Mouse (Mus musculus): ENCODE results near the gene Mgl2.

GRCm38 (mm10) chr11:70170291-70170690, 40.2 kb downstream of the Mgl2 start:
- TF ChIP-seq POLR2A (IDR thresholded peaks at IDR 0.05; ENCODE audit: insufficient read length, low read depth): no peak
- TF ChIP-seq SRF (IDR thresholded peaks at IDR 0.05; ENCODE audit: control insufficient read depth, insufficient read length, low read depth): no peak
- no peak for TF ChIP-seq USF1 (IDR thresholded peaks at IDR 0.05; ENCODE audit: low read depth)
- no peak for TF ChIP-seq POLR2AphosphoS2 (IDR thresholded peaks at IDR 0.05; ENCODE audit: insufficient read length, low read depth)
- no peak for TF ChIP-seq MAX (IDR thresholded peaks at IDR 0.05; ENCODE audit: low read depth)
